Mouse (Mus musculus) cerebellum, adult 18-20 months (tissue): ENCODE data around the gene Pcgf2.
"Not testable (repeated sequence)": the region's sequence is repeated elsewhere in the genome, so short reads cannot be mapped to it uniquely, and the experiment has no call there.

Experiments used
- DNase-seq, 2 experiments: peaks; one replicate each; pipeline ENCODE4 v3.0.0; 2021

The Pcgf2 gene

DNA sequence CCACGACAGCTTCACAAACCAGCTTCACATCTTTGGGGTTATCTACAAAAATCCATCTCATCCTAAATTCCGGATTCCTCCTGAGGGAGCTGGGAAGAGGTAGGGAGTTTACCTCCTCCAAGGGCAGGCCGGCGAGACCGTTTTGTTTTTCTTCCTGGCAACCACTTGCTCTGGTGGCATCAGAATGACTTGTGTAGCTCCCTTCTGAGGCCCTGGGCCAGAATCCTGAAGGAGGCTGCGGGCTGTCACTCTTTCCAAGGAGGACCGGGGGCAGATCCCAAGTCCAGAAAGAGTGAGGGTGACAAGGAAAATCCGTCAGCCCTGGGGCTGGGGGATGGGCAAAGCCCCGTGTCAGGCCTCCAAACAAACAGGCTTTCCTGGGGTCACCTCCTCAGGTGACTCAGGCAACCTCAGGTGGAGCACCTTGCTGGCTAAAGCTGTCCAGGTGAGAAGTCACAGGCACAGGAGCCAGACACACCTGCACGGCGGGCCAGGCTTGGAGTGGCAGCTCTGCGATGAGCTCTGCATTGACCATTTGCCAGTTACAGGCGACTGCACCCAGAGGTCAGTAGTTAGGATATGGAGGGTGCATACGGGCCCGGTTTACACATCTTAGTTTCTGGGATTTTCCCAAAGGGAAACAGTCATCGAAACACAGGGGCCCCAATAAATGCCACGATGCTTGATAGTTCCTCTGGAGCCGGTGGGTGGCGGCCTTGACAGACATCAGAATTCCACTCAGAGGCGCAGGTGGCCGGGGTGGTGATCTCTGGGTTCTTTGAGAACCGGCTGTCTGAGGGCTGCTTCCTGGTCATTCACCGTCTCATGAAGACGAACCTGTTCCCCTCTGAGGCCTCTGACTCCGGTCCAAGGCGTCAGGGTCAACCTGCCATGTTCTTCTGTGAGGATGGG is 17.3 kb upstream of the Pcgf2 start:
- no peak for DNase-seq

- DNase-seq: no peak
Observed at GRCm38 (mm10) chr11:97716021-97716420, 15.7 kb upstream of the Pcgf2 start.

DNA sequence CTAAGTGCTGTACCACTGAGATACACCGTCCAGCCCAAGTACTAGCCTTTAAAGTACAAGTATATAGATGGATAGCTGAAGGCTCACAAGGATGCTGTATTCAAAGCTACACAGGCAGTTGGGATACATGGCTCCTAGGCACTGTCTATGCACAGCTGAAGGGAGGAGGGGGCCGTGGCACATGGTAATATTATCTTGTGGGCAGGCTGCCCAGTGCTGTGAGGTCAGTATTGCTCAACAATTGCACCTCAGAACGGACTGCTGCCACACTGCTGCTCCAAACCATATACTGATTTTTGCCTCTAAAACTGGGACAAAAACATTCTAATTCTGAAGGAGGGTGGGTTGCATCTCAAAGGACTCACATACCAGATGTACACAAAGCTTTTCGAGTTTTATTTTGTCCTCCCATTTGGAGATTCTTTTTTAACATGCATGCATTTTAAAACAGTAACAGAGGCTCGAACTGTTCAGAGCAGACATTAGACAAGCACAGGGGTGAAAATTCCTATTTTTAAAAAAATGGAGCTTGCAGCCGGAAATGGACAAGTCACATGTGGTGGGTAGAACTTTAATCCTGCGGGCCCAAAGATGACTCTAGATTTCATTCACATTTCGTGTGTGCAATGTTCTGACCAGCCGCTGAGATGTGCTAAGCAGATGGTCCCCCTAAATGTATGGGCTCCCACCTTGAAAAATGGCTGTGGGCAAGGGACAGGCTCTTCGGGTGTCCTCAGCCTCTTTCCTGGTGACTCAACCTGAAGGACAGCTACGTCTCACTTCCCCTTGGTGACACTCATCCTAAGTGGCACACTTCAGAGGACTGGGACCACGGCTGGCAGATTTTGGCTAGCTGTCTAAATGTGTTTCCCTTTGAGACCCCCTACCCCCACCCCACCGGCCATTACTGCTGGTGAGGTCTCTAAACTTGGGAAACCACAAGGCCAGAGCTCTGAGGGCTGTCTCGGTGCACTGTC is 14.8 kb upstream of the Pcgf2 start:
- no peak for DNase-seq

- DNase-seq: no peak
Observed at GRCm38 (mm10) chr11:97714356-97714755, 14.1 kb upstream of the Pcgf2 start.

- peak; percentile 58 to 64 for DNase-seq
Observed at GRCm38 (mm10) chr11:97713896-97714295, 13.6 kb upstream of the Pcgf2 start.

DNA sequence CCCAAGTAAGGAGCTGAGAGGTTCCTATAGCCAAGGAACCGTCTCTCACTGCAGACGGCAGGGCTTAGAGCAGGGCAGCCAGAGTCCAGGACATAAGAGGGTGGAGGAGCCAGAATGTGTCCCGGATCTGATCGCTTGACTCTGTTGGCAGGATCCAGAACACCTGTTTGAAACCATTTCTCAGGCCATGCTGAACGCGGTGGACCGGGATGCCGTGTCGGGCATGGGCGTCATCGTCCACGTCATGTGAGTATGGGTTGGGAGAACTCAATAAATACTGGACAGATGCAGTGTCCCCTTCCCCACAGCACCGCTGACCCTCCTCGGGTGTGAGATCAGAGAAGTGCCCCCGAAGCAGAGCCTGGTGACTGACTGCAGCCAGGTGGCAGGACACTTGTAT is 12.0 kb upstream of the Pcgf2 start:
- no peak for DNase-seq

GRCm38 (mm10) chr11:97711200-97711900 is 11.1 kb upstream of the Pcgf2 start:
- DNase-seq: no peak

- DNase-seq: not testable (repeated sequence)
Observed at GRCm38 (mm10) chr11:97710067-97710466, 9.8 kb upstream of the Pcgf2 start.

GRCm38 (mm10) chr11:97703039-97703826 is 2.9 kb upstream of the Pcgf2 start, which contains the start of gene Psmb3:
Psmb3 (plus strand) TSS chr11:97703399.
- peak; percentile 98 to 100 for DNase-seq

DNA sequence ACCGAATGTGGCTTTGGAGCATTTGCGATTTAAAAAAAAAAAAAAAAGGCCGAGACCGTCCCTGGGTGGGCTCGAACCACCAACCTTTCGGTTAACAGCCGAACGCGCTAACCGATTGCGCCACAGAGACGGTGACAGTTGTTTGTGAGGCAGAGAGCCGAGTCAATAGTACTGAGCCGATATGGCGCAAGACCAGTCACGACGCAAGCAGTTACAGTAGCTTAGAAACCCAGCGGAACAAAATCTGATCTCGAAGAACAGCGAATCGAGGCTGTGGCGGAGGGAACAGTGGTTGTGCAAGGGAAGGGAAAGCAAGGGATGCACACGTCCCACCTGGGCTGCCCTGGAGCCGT is 2.1 kb upstream of the Pcgf2 start:
- peak; percentile 77 to 88 for DNase-seq

- no peak for DNase-seq
Observed at GRCm38 (mm10) chr11:97701581-97702392, 1.5 kb upstream of the Pcgf2 start.

- peak in 1 of 2 experiments; percentile 57 for DNase-seq
Observed at GRCm38 (mm10) chr11:97700746-97701580, 666 bp upstream of the Pcgf2 start.

- peak; percentile 82 to 92 for DNase-seq
Observed at GRCm38 (mm10) chr11:97699626-97700002, 683 bp downstream of the Pcgf2 start.

GRCm38 (mm10) chr11:97698741-97699611 is 1.3 kb downstream of the Pcgf2 start:
- DNase-seq: peak; percentile 71 to 76

DNA sequence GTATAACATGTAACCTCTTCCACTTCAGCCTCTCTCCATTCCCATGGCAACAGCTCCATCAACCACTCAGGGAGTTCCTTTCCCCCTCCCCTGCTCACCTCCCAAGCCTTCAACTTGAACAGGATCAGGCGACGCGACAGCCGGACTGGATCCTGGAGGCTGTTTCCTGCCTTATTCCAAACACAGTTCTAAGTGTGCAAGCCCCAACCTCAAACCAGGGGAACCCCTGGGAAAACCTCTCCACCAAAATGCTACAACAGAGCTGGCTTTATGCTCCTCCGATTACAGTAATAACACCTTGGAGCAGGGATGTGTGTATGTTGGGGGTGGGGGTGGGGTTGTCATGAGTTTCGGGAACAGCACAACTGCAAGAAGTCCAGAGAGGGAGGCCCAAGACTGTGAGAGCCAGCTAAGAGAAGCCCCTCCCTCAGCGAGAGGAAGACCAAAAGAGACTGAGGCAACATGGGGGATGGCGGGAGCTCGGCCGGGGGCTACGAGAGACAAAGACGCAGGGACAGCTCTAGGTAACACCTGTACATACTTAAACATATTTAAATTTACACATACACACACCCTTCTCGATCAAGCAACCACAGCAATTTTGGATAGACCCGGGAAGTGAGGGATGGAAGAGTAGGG is 2.3 kb downstream of the Pcgf2 start:
- no peak for DNase-seq

- DNase-seq: no peak
Observed at GRCm38 (mm10) chr11:97697199-97697890, 3.0 kb downstream of the Pcgf2 start.

- no peak for DNase-seq
Observed at GRCm38 (mm10) chr11:97696669-97697068, 3.6 kb downstream of the Pcgf2 start.
